Mouse (Mus musculus) G1E (cell line): ENCODE measurements around the gene Cdk5rap2.

Experiments used
- CTCF ChIP-seq: IDR thresholded peaks from 2 replicates; pipeline ENCODE4 v1.5.1; 2012; ENCODE audit warnings: low read depth, low read length, inconsistent platforms, mixed read lengths
- TAL1 ChIP-seq: conservative IDR thresholded peaks from 2 replicates; pipeline ENCODE4 v1.6.1; 2012; ENCODE audit warnings: low read depth, low read length, inconsistent platforms, mixed read lengths

GRCm38 (mm10) chr4:70185971-70186370, 224.3 kb downstream of the Cdk5rap2 start:
- TF ChIP-seq CTCF (no peak), TAL1 (no peak)
